Mouse (Mus musculus) brain, embryonic 14.5 days (tissue): ENCODE data around the gene Rab42.

Experiments used
- CTCF ChIP-seq: fragments of 200-500 bp; IDR thresholded peaks from 2 replicates; pipeline ENCODE4 v1.5.1; 2012; ENCODE audit warnings: inconsistent platforms, mild to moderate bottlenecking, moderate library complexity, borderline replicate concordance; ENCODE audit not compliant: insufficient read depth, insufficient read length; ENCODE audit errors: extremely low read depth
- POLR2A ChIP-seq: fragments of 200-500 bp; IDR thresholded peaks from 2 replicates; pipeline ENCODE4 v1.6.1; 2012; ENCODE audit warnings: mild to moderate bottlenecking, inconsistent platforms, borderline replicate concordance; ENCODE audit not compliant: poor library complexity, insufficient read depth, insufficient read length, severe bottlenecking; ENCODE audit errors: extremely low read depth

GRCm38 (mm10) chr4:132346661-132347060, 43.5 kb upstream of the Rab42 start:
- TF ChIP-seq POLR2A (no peak), CTCF (no peak)
